Mouse (Mus musculus) c-Kit-negative CD71-positive TER-119-positive erythroid progenitor cells, embryonic 14.5 days (primary cell): Measurements from ENCODE around the gene Ano3.

Experiments
- DNase-seq: peaks from one replicate; pipeline ENCODE4 v3.0.0-alpha.2; 2013; ENCODE audit warnings: low read depth, low spot score

The Ano3 gene

DNA sequence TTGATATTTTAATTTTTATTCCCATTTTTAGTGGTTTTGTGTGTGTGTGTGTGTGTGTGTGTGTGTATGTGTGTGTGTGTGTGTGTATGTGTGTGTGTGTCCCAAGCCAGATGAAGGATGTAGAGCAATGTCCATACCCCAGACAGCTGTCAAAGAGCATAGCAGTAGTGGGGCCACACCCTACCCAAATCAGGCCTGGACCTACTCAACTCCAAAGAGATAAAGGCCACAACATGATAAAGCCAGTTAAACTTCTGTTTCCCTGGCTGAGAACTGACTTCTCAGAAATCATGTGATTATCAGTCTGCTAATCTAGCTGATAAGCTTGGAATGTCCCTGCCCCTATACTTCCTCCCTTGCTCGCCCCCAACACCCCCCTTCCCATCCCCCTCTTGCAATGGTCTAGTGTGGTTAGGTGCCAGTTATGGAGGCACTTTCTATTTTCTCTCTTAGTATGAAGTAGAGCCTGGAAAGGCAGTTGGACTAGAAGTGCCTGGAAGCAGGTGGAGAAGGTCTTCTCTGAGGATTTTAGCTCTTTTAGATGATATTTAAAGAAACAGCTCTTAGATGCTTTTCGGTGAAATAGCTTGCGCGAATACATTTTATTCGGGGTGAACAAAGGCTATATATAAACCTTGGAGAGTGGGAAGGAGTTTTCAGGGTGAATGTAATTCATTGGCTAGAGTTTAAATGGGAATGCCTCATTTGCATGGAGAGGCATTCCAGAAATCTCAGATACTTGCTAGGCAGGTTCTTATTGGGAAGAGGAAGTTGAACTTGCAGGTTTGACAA, 144.2 kb downstream of the Ano3 start:
- DNase-seq = no peak

DNA sequence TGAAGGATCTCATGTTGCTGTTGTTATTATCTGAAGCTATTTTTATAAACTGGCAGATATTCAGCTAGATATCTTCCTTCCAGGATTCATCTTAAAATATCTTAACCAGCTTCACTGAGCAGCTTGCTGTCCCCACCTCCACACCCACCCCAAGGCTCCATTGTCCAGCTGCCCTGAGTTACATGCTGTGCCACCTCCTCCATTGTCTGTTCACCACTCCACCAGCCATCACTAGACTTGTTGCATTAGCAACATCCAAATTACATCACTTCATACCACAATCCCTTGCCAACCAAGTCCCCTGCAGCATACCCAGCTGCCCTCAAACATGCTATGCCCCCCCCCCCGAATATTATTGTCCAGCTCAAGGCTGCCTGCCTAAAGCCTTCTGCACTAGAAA, 154.8 kb downstream of the Ano3 start:
- DNase-seq = no peak

DNA sequence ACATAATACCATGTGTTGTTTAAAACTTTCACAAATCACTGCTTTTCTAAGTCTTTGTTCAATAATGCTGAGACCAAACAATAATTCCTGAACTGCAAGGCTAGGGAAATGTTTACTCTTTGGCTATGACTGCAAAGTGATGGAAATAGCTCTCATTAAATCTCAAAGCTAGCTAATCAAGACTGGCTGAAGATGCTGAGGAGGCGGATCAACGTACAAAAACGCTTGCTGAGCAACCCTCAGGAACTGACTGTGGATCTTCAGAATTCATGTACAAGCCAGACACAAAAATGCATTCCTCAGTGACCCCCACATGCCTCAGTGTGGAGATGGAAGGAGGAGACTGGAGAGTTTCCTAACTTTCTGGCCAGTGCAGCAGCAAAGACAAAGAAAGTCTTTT, 155.3 kb downstream of the Ano3 start:
- DNase-seq = no peak

DNA sequence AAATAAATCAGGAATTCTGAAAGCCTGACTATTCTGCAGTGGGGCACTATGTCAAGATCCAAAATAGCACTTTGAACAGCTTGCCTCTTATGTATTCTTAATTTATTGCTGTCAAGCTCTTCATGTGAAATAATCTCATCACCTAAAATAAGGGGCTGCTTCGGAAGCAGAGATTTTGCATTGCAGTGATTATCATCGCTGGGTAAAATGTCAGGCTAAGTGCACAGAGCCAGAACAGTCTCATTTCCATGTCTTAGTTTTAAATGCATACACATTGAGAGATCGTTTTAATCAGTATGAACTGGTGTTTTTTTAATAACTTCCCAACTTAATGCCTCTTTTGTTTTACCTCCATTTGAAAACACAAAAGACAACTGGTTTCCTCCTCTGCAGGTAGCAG, 163.3 kb downstream of the Ano3 start:
- no peak for DNase-seq

- DNase-seq = no peak
Measured at GRCm38 (mm10) chr2:110759434-110759833, 191.3 kb downstream of the Ano3 start.

DNA sequence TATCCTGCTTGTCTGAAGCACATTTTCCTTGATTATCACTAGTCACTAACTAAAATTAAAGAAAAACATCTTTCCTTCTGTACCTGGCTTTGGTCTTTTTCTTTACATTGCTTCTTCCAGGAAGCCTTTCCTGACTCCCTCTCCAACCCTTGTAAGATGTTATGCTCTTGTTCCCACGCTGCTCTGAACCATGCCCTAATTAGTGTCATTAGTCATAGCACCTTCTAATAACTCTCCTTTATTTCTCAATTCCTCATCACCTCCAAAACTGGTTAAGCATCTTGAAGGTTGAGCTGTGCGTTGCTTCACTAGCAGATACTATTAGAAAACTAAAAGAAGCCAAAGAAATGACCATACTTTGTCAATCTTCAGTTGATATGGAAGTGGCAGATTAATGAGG, 193.2 kb downstream of the Ano3 start:
- DNase-seq = no peak

- DNase-seq = no peak
Measured at GRCm38 (mm10) chr2:110740493-110740892, 210.2 kb downstream of the Ano3 start.

DNA sequence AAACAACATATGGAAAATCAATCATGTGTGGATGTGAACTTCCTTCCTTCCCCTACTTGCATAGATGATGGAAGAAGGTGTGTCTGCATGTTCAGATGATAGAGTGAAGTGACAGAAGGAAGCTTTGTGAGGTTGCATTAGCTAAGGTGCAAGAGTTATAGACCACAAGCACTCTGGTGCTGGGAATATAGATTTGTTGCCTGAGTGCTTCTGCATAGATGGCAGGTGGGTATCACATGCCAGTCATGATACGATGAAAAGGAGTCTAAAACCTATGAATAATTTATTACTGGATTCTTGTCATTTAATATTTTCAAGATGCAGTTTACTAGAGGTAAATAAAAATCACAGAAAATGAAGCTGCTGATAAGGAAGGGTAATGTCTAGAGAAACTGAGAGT, 210.9 kb downstream of the Ano3 start:
- no peak for DNase-seq

GRCm38 (mm10) chr2:110737981-110738380, 212.7 kb downstream of the Ano3 start:
- DNase-seq = no peak

- DNase-seq = no peak
Measured at GRCm38 (mm10) chr2:110737236-110737635, 213.5 kb downstream of the Ano3 start.

DNA sequence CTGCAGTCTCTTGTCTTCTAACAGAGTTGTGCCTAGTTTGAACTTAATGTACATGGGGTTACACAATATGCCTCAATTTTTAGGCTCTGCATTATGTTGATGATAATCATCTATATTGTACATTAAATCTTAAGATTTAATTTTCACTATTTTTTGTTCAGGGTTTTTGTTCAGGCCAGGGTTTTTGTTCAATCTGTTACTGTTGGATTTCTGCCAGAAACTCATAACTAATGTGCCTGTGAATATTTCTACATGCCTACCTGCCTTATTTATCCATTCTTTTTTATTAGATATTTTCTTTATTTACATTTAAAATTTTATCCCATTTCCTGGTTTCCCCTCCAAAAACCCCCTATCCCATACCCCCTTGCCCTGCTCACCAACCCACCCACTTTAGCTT, 224.6 kb downstream of the Ano3 start:
- no peak for DNase-seq

DNA sequence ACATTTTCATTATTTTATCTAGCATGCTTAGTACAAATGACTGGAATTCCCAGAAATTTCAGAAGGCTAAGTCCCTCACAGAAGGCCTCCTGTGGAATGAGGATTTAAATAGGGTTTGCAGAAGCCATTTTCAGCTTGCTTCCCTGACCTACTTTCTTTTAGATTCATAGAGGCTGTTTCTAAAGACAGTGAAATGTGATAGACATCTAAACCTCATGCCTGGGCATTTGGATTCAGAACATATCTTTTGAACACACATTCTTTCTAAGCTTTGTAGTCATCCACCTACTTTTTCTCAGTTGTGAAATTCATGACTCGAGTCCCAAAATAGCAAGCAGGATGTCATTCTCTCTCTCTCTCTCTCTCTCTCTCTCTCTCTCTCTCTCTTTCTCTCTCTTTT, 228.5 kb downstream of the Ano3 start:
- DNase-seq = no peak

- no peak for DNase-seq
Measured at GRCm38 (mm10) chr2:110721290-110721753, 229.4 kb downstream of the Ano3 start, which contains the start of gene Muc15. TSS of gene Muc15 (plus strand) at chr2:110721340.

- no peak for DNase-seq
Measured at GRCm38 (mm10) chr2:110719051-110719450, 231.7 kb downstream of the Ano3 start.

- no peak for DNase-seq
Measured at GRCm38 (mm10) chr2:110710055-110710720, 240.5 kb downstream of the Ano3 start.

DNA sequence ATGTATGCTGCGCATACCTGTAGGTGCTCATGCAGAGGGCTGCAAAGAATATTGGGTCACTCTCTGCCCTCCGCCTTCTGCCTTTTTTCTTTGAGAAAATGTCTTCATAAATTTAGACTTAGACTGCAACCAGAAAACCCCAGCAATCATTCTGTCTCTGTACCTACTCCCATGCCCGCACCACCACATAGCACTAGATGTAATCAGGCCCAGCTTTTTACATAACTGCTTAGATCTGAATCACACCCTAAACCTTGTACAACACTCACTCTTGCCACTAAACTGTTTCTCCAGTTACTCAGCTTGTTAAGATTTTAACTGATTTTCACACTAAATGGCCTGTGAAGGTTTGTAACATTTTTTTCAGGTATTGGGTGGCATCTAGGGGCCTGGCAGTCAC, 241.3 kb downstream of the Ano3 start:
- no peak for DNase-seq

DNA sequence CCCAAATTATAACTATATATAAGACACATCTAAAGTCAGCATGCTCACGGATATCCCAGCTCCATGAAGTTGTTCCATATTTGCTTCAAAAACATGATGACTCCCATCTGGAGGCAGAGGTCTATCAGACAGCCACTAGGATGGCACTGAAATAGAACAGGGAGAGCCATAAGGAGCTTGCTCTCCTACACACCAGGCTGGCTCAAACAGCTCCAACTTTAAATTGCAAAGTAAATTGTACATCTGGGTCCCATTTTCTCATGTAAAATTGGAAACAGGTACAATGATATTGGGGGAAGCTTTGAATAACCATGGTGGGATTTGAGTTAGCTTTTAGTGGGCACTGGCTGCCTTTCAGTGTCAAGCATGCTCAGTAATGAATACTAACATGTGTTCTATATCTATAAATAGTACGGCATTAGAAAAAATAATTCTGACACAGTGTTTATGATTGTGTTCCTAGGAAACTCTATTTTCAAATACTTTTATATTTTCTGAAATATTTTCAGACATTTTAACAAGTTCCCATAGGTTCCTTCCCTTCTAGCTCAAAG, 279.6 kb downstream of the Ano3 start:
- no peak for DNase-seq

DNA sequence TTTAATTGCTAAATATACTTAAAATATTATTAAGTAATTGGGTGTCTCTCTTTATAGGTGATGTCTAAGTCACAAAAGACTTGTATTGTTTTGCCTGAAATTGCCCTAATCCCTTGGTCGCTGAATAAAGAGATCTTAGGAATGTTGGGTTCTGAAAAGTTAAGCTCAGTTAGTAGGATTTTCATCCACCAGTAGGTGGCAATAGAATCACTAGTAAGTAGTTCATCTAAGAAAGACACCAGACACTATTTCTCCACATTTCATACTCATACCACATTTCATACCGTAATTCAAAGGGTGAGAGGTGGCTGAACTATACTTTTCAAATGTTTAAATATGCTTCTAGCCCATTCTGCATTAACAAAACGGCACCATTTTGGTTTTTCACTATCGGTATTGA, 287.4 kb downstream of the Ano3 start:
- DNase-seq = no peak

GRCm38 (mm10) chr2:110644846-110645245, 305.9 kb downstream of the Ano3 start:
- no peak for DNase-seq

GRCm38 (mm10) chr2:110644358-110644757, 306.4 kb downstream of the Ano3 start:
- no peak for DNase-seq
